Mouse (Mus musculus): ENCODE data around the gene Adamtsl1.

Gene Adamtsl1

DNA sequence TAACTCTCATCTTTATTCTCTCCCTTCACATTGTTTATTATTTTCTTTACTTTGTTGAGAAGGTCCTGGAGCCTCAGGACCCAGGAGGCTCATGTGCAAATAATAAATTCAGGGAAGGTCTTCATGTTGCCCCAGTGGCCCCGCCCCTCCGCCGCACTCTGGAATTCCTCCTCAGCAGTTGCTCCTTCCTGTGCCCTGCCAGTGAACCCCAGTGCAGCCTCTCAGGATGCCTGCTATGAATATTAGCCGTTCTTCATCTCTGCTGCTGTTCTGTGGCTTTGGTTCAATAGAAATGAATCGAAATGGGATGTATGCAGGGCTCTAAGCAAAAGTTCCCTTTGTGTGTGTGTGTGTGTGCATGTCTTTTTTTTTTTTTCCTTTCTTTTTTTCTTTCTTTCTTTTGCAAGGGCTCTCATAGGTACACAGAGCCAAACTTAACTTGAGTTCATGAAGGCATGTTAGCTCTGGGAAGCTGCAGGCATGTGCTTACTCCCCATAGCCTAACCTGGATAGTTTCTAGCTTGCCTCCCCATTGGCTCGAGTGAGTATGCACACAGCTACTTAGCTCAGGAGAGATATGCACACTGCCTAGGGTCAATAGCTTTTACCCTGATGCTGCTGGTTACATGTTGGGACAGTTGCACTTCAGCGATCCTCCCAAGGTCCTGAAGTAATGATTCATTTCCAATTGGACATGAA is 892.7 kb downstream of the Adamtsl1 start:
- no peak for DNase-seq (ENCODE audit: low read depth)

- DNase-seq (ENCODE audit: low read depth), result no peak
These were observed 893.2 kb downstream of the Adamtsl1 start for GRCm38 (mm10) chr4:86407200-86407527.

GRCm38 (mm10) chr4:86408421-86408820 is 894.4 kb downstream of the Adamtsl1 start:
- no peak for DNase-seq (ENCODE audit: low read depth)

DNA sequence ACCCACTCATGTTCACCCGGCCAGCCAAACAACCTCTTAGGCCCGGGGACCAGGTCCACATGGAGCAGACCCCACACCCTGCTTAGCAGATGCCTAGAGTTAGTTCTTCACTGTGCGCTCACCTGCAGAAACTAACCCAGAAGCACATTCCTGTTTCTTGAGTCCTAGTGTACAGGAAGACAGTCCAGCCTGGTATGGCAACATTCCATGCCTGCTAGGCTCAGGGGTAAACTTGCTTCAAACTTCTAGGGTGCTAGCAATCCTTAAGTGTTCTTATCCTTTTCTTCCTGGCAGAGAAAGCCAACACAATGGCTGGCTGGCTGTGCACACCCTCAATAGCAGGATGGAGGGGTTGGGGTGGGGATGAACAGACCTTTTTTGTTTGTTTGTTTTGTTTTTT is 897.0 kb downstream of the Adamtsl1 start:
- no peak for DNase-seq (ENCODE audit: low read depth)

- no peak for DNase-seq (ENCODE audit: low read depth)
These were observed 899.4 kb downstream of the Adamtsl1 start for GRCm38 (mm10) chr4:86413388-86413787.

- DNase-seq (ENCODE audit: low read depth), result no peak
These were observed 902.5 kb downstream of the Adamtsl1 start for GRCm38 (mm10) chr4:86416401-86417025.

DNA sequence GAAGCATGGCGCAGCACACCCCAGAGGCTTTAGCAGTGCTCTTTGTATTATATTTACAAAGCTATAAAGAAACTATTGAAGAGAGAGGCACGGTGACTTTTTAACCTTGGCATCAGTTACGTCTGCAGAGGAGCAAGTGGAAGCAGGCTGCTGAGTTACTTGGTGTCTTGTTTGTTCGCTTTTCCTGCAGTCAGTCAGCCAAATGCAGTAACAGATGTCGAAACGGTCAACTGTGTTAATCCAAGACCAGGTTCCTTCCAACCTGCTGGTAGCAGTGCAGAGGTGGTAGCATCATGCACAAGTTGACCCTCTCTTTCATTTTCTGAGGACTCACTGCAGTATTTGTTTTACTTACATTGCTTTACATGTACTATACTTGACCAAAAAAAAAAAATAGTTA is 908.6 kb downstream of the Adamtsl1 start:
- DNase-seq (ENCODE audit: low read depth), result no peak

GRCm38 (mm10) chr4:86425581-86425980 is 911.6 kb downstream of the Adamtsl1 start:
- no peak for DNase-seq (ENCODE audit: low read depth)

DNA sequence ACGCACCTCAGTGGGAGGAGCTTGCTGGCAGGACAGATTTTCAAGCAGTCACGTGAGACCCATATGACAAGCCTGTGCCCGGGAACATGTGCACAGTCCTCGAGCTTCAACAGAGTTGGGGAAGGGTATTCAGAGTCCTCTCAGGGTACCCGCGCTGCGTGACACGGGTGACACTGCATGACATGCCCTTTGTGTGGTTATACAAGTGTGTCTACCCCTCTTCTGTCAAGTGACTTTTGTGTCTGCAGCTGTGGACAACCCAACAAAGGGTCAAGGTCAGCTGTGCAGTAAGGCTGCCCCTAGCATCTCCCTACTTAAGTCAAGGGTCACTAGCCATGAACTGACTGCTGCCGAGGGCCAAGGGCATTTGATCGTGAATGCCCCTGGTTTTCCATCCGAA is 912.6 kb downstream of the Adamtsl1 start:
- DNase-seq (ENCODE audit: low read depth), result no peak

DNA sequence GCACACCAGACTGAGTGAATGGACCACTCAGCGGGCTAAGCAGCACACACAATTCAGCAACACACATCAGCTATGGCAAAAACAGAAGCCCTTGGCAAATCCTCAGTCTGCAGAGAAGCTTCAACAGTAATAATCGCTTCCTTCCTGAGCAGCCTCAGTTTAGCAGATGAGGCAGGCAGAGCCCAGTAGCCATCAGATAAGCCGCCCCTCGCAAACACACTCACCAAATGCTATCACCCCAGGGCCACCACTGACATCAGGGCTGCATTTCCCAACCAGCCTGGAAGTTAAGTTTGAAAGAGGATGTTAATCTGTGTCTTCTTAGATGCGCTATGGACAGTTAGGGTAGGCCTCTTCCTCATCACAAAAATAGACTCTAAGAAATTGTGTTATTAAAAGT is 913.3 kb downstream of the Adamtsl1 start:
- DNase-seq (ENCODE audit: low read depth), result no peak

DNA sequence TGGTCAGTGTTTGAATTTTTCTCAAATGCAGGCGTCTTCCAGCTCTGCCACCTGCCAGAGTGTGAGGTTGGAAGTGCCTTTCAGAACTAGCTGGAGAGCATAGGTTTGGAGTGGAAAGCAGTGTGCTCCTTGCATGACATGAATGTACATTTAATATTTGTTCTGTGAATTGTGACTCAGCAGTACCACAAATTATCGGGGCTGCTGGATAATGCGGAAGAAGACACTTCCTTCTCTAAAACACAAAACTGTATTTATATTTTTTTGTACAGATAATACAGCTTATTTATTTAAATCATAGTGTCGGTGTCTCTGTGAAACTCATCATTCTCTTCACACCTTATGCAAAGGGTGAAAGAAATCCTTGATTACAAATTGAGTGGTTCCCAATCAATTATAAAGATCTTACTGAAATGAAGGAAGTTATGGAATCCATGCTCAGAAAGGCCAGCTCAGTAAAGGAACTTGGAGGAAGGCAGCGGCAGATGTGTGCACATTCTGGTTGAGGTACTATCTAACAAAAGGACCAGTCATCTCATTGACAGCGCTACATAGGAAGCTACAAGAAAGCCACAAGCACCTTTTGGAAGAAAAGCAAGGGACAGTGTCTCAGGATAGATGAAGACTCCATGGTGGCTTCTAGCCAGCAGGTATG is 914.2 kb downstream of the Adamtsl1 start:
- no peak for DNase-seq (ENCODE audit: low read depth)

- DNase-seq (ENCODE audit: low read depth), result no peak
These were observed 921.7 kb downstream of the Adamtsl1 start for GRCm38 (mm10) chr4:86435631-86436030.

DNA sequence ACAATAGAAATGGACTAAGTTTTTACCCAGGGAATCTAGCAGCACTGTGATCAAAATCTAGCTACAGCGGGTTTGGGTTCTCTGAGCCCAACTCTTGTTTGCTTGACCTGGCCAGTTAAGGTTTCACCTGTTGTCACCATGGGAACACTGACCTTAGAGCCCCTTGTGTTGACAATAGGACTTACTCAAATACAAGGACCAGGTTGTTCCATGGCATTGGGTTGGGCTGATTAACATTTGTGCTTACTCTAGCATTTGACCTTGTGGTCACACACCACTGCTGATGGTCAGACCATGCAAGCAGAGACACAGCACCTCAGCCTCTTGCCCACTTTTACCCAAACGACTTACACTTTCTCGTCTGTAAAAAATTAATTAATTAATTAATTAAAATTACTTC is 922.4 kb downstream of the Adamtsl1 start:
- DNase-seq (ENCODE audit: low read depth), result no peak

- no peak for DNase-seq (ENCODE audit: low read depth)
These were observed 936.5 kb downstream of the Adamtsl1 start for GRCm38 (mm10) chr4:86450468-86450867.

DNA sequence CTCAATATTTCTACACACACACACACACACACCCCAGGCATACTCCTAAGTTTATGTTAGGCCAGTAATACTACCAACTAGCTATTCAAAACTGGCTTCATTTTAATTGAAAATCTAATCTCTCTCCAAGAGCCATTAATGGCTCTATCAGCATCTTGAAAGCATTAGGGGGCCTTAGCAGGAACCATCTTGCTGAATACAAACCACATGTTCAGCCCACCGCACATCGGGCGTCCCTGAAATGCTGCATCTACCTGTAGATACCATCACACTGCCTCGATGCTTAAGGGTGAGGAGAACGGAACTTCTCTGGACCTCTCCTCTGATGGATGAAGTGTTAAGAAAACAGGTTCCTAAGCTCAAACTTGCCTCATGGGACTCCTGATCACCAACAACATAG is 950.8 kb downstream of the Adamtsl1 start:
- DNase-seq (ENCODE audit: low read depth), result no peak

Measured in c-Kit-positive CD71-negative TER-119-negative erythroid progenitor cells, embryonic 14.5 days (primary cell).